Mouse (Mus musculus) liver, adult 2 months (tissue): ENCODE measurements around the gene Msx2. TPM values are rescaled to one million over a fixed set of nuclear protein-coding genes. Genes with fewer than 3 reads are reported as not detected.

Experiments
- DNase-seq: peaks from one replicate; pipeline ENCODE4 v3.0.0-alpha.2; 2011; ENCODE audit warnings: low read depth, low spot score; ENCODE audit errors: extremely low read depth
- H3K27ac ChIP-seq: fragments of 200-500 bp; replicated peaks from 2 replicates; pipeline ENCODE4 v1.5.1; 2012; ENCODE audit warnings: low read depth, mild to moderate bottlenecking, control low read depth, inconsistent platforms, low read length; ENCODE audit not compliant: insufficient read depth
- H3K27me3 ChIP-seq: fragments of 200-500 bp; 2 replicates; pipeline ENCODE4 v1.6.1; 2012; ENCODE audit warnings: mild to moderate bottlenecking, moderate library complexity, low read length, inconsistent platforms; ENCODE audit not compliant: control insufficient read depth, insufficient read depth
- H3K36me3 ChIP-seq: fragments of 200-500 bp; 2 replicates; pipeline ENCODE4 v1.6.1; 2012; ENCODE audit warnings: low read length, inconsistent platforms; ENCODE audit not compliant: control insufficient read depth, insufficient read depth
- H3K4me1 ChIP-seq: fragments of 200-500 bp; 2 replicates; pipeline ENCODE4 v1.6.1; 2011; ENCODE audit warnings: low read length; ENCODE audit not compliant: control insufficient read depth, insufficient read depth
- H3K4me3 ChIP-seq: fragments of 200-500 bp; 2 replicates; pipeline ENCODE4 v1.5.1; 2011; ENCODE audit warnings: low read depth, mild to moderate bottlenecking, control low read depth, low read length, moderate library complexity; ENCODE audit not compliant: insufficient read depth
- H3K79me2 ChIP-seq: fragments of 200-500 bp; 2 replicates; pipeline ENCODE4 v1.6.1; 2012; ENCODE audit warnings: inconsistent platforms, mild to moderate bottlenecking, low read length, moderate library complexity; ENCODE audit not compliant: control insufficient read depth, insufficient read depth
- H3K9ac ChIP-seq: fragments of 200-500 bp; 2 replicates; pipeline ENCODE4 v1.6.1; 2012; ENCODE audit warnings: low read depth, mild to moderate bottlenecking, control low read depth, inconsistent platforms, low read length
- CTCF ChIP-seq: fragments of 200-500 bp; IDR thresholded peaks from 2 replicates; pipeline ENCODE4 v1.5.1; 2011; ENCODE audit warnings: low read depth, low read length, control low read depth
- POLR2A ChIP-seq: fragments of 200-500 bp; IDR thresholded peaks from 2 replicates; pipeline ENCODE4 v1.6.1; 2011; ENCODE audit warnings: low read length, control low read depth; ENCODE audit not compliant: insufficient read depth; ENCODE audit errors: extremely low read depth
- WGBS: fragments of 180-500 bp; shearing (Covaris S2); methylation state at CpG from one replicate; pipeline ENCODE4 v1.1.7; 2018; 5-methylcytosine and 5-hydroxymethylcytosine counted together
- polyA plus RNA-seq: library from polyadenylated mRNA; depleted of rRNA; stranded (reverse); fragments of >200 nt; gene quantifications from 2 replicates; pipeline ENCODE4 v1.2.3, GENCODE M21; 2012
- total RNA-seq: library from RNA; depleted of rRNA; stranded (reverse); fragments of >200 nt; gene quantifications from 2 replicates; pipeline ENCODE4 v1.2.3, GENCODE M21; 2014

Msx2 gene
- total and polyA plus RNA-seq, 2 experiments: not detected

GRCm38 (mm10) chr13:53474491-53474890 lies 1.6 kb upstream of the Msx2 start:
- WGBS: 19% methylated on average over 6 of the region's 6 CpGs

GRCm38 (mm10) chr13:53473991-53474390 lies 1.1 kb upstream of the Msx2 start:
- Histone ChIP-seq H3K9ac (no peak overlapping the region), H3K4me3 (no peak overlapping the region), H3K36me3 (no peaks in the 10 kb centered on the region), H3K4me1 (no peaks in the 10 kb centered on the region), H3K27me3 (peaks cover 19% of the 10 kb centered on the region), H3K79me2 (no peaks in the 10 kb centered on the region), H3K27ac (no peak overlapping the region)
- DNase-seq: no peak
- no peak for TF ChIP-seq POLR2A
- TF ChIP-seq CTCF: no peak
- 18% methylated on average over 5 of the region's 5 CpGs for WGBS

More at GRCm38 (mm10) chr13:53474491-53474890, 1.6 kb upstream of the Msx2 start:
- Histone ChIP-seq H3K4me3 (no peak overlapping the region), H3K27ac (no peak overlapping the region), H3K27me3 (peaks cover 19% of the 10 kb centered on the region), H3K36me3 (no peaks in the 10 kb centered on the region), H3K4me1 (no peaks in the 10 kb centered on the region), H3K79me2 (no peaks in the 10 kb centered on the region), H3K9ac (no peak overlapping the region)
- no peak for DNase-seq
- no peak for TF ChIP-seq POLR2A
- no peak for TF ChIP-seq CTCF

- H3K36me3 ChIP-seq: no peaks in the 10 kb centered on the region
- WGBS: 22% methylated on average over 4 of the region's 4 CpGs
- H3K79me2 ChIP-seq: no peaks in the 10 kb centered on the region
- no peak overlapping the region for H3K9ac ChIP-seq
- DNase-seq: no peak
- TF ChIP-seq CTCF (no peak), POLR2A (no peak)
- peaks cover 19% of the 10 kb centered on the region for H3K27me3 ChIP-seq
- H3K4me1 ChIP-seq: no peaks in the 10 kb centered on the region
- H3K4me3 ChIP-seq: no peak overlapping the region
- H3K27ac ChIP-seq: no peak overlapping the region
Observed at GRCm38 (mm10) chr13:53473291-53473690, 417 bp upstream of the Msx2 start.

GRCm38 (mm10) chr13:53471926-53472613 lies 804 bp downstream of the Msx2 start:
- Histone ChIP-seq H3K36me3 (no peaks in the 10 kb centered on the region), H3K27me3 (peaks cover 19% of the 10 kb centered on the region), H3K27ac (no peak overlapping the region), H3K4me3 (peak overlapping the region; percentile 11; the same call in 1 of the 2 replicates), H3K4me1 (no peaks in the 10 kb centered on the region), H3K9ac (no peak overlapping the region), H3K79me2 (no peaks in the 10 kb centered on the region)
- no peak for DNase-seq
- TF ChIP-seq CTCF (no peak), POLR2A (no peak)
- 2% methylated on average over 50 of the region's 50 CpGs for WGBS

GRCm38 (mm10) chr13:53471411-53471810 lies 1.5 kb downstream of the Msx2 start:
- Histone ChIP-seq H3K9ac (no peak overlapping the region), H3K27me3 (peaks cover 19% of the 10 kb centered on the region), H3K79me2 (no peaks in the 10 kb centered on the region), H3K36me3 (no peaks in the 10 kb centered on the region), H3K4me1 (no peaks in the 10 kb centered on the region), H3K4me3 (no peak overlapping the region), H3K27ac (no peak overlapping the region)
- no peak for DNase-seq
- TF ChIP-seq POLR2A (no peak), CTCF (no peak)
- WGBS: 11% methylated on average over 6 of the region's 6 CpGs

- TF ChIP-seq CTCF (no peak), POLR2A (no peak)
- Histone ChIP-seq H3K27me3 (peaks cover 12% of the 10 kb centered on the region; the same call in 1 of the 2 replicates), H3K36me3 (no peaks in the 10 kb centered on the region), H3K27ac (no peak overlapping the region), H3K9ac (no peak overlapping the region), H3K4me1 (no peaks in the 10 kb centered on the region), H3K4me3 (no peak overlapping the region), H3K79me2 (no peaks in the 10 kb centered on the region)
- 19% methylated on average over 9 of the region's 9 CpGs for WGBS
- no peak for DNase-seq
Observed at GRCm38 (mm10) chr13:53470437-53471151, 2.3 kb downstream of the Msx2 start.
